Mouse (Mus musculus): ENCODE measurements around the gene Slc25a18.

DNA sequence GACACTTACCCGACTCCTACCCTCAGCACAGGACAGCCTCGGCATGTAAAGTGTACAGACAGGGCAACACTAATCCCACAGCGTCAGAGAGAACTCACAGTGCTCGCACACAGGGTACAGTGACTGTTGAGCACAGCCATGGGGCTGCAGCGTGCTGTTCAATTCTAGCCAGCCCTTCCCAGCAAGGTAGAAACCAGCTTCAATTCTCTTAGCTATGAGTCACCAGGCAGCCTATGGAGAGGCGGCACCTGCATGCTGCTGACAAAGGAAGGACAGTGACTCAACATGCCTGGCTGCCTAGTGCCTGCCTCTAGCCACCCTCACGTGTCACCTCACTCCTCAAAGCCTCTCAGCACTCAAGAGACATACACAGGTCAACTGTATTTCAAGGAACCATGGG is 24.6 kb downstream of the Slc25a18 start:
- TF ChIP-seq POLR2A (IDR thresholded peaks at IDR 0.05; ENCODE audit: borderline replicate concordance, extremely low read depth, insufficient read depth, insufficient read length, poor library complexity, severe bottlenecking) (no peak), CTCF (IDR thresholded peaks at IDR 0.05; ENCODE audit: borderline replicate concordance, extremely low read depth, insufficient read depth, insufficient read length) (no peak)

Data from brain, embryonic 14.5 days (tissue).